Mouse (Mus musculus) liver, postnatal 0 days (tissue): ENCODE results near the gene Gzmd.

Source experiments
- CTCF ChIP-seq: sonication (generic); IDR thresholded peaks from 2 replicates; pipeline ENCODE4 v1.5.1; 2016; ENCODE audit warnings: antibody characterized with exemption, low read depth
- EP300 ChIP-seq: IDR thresholded peaks from 2 replicates; pipeline ENCODE4 v1.6.1; 2016; ENCODE audit warnings: antibody characterized with exemption, low read depth, mild to moderate bottlenecking

DNA sequence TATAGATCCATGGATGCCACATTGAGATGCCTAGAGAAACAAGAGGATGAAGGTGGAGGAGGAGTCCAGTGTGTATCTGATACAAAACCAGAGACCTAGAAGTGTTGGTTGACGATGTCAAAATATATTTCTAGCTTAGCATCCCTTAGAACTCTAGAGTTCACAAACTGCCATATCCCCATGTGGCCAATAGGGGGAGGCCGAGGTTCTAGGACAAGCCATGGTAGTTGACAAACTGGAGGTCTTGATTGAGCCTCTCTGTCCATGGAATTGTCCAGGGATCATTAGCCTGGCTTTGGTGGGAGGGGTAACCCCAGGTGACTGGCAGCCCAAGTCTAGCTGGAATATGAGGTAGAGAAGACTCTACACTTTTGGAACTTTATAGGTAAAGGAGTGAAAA lies 22.9 kb upstream of the Gzmd start:
- TF ChIP-seq CTCF (peak; percentile 51), EP300 (no peak)
